11 mouse cellular contexts compared by ENCODE assay signal in the genomic region with DNA sequence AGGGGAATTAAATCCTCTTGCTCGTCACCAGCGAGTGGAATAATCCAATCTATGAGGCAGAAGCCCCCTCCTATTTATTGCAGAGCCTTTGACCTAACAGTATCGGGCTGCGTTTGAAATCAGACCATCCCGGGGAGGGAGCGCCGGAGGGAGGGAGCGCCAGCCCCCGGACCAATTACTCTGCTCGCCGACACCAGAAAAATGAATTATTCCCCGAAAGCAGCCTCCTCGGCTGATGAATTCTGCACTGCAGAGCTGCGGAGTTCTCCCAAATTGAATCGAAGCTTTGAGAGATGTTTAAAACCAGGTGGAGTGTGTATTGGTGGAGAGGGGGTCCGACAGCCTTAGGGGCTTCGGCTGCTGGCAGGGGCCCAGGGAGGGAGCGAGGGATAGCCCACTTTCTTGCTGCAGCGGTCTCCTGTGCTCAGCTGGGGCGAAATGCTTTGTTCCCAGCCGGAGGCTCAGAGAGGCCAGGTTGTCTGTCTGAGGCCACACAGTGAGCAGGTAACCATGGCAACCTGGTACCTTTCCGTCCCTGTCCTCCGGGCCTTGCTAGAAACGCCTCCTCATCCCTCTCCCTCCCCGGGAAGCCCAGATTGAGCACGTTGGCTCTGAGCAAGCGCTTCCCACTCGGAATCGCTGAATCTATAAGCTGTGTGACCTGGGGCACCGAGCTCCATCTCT. TPM values are rescaled to one million over a fixed set of nuclear protein-coding genes. Genes with fewer than 3 reads are reported as not detected.
DNase-seq lines count a peak whose midpoint lies in the region; ATAC-seq and TF ChIP-seq lines count a peak whose summit lies in the region.
"Had no signal": no experiment of that assay in that cellular context is flagged by ENCODE, and none has a peak within 500 bp of the region (broad histone marks: within the 10 kb centered on the region; RNA-seq: fewer than 3 reads in every experiment).

No protein-coding gene starts in this region.

- H3K36me3 ChIP-seq in ES-Bruce4 (ENCODE audit: control insufficient read depth, insufficient read depth, low read length, poor library complexity, severe bottlenecking): no peaks in the 10 kb centered on the region
- H3K36me3 ChIP-seq in midbrain, embryonic 10.5 days: no peaks in the 10 kb centered on the region
- no peaks in the 10 kb centered on the region for H3K36me3 ChIP-seq in liver, postnatal 0 days (replicated peaks; ENCODE audit: insufficient read depth, low read length)
- H3K36me3 ChIP-seq: lung, embryonic 15.5 days had no signal

- no peak overlapping the region for H3K9ac ChIP-seq in ES-Bruce4 (ENCODE audit: low read depth, poor library complexity, severe bottlenecking)
- H3K9ac ChIP-seq in liver, postnatal 0 days (replicated peaks): no peak overlapping the region
- H3K9ac ChIP-seq: lung, embryonic 15.5 days had no signal

- no peak overlapping the region for H3K4me2 ChIP-seq in liver, postnatal 0 days (ENCODE audit: low read depth, low read length)
- H3K4me2 ChIP-seq: lung, embryonic 15.5 days had no signal

- TF ChIP-seq POLR2A in ES-Bruce4 (IDR thresholded peaks at IDR 0.05; ENCODE audit: insufficient read depth, low read length): no peak
- TF ChIP-seq POLR2A in cerebellum, adult 2 months (IDR thresholded peaks at IDR 0.05; ENCODE audit: borderline replicate concordance, insufficient read depth, low read length): no peak

- WGBS in cerebellum, adult 2 months: 2% methylated on average over 30 of the region's 30 CpGs
- WGBS in midbrain, embryonic 10.5 days: 1% methylated on average over 30 of the region's 30 CpGs
- WGBS in liver, postnatal 0 days (ENCODE audit: insufficient replicate concordance): 5% methylated on average over 30 of the region's 30 CpGs

- no peaks in the 10 kb centered on the region for H3K4me1 ChIP-seq in ES-Bruce4 (ENCODE audit: control insufficient read depth, insufficient read depth, low read length)
- no peaks in the 10 kb centered on the region for H3K4me1 ChIP-seq in cerebellum, adult 2 months (ENCODE audit: control insufficient read depth, insufficient read depth, low read length)
- H3K4me1 ChIP-seq in midbrain, embryonic 10.5 days: peaks cover 50% of the 10 kb centered on the region
- no peaks in the 10 kb centered on the region for H3K4me1 ChIP-seq in liver, postnatal 0 days (ENCODE audit: insufficient read depth)
- H3K4me1 ChIP-seq: lung, embryonic 15.5 days had no signal

- H3K27me3 ChIP-seq in ES-Bruce4 (ENCODE audit: control insufficient read depth, insufficient read depth, low read length, poor library complexity, severe bottlenecking): no peaks in the 10 kb centered on the region
- H3K27me3 ChIP-seq in cerebellum, adult 2 months (ENCODE audit: control insufficient read depth, insufficient read depth, low read length): peaks cover 1% of the 10 kb centered on the region; the same call in 1 of the 2 replicates
- H3K27me3 ChIP-seq in midbrain, embryonic 10.5 days (ENCODE audit: low read depth, poor library complexity, severe bottlenecking): peaks cover 96% of the 10 kb centered on the region
- peaks cover 65% of the 10 kb centered on the region for H3K27me3 ChIP-seq in liver, postnatal 0 days (ENCODE audit: insufficient read depth, low read length)

- ATAC-seq in liver, postnatal 0 days: no peak
- no peak for ATAC-seq in CD4-positive, CD25-positive, alpha-beta regulatory T cell, adult 4 months
- ATAC-seq: Patski had no signal

- peak; percentile 68 to 81 for DNase-seq in cerebellum, adult 2 months
- peak; percentile 60 to 63 for DNase-seq in frontal cortex, postnatal 36 days (ENCODE audit: low spot score in 2 of 2)
- DNase-seq in midbrain, embryonic 10.5 days (ENCODE audit: low spot score): peak; percentile 61
- DNase-seq in liver, postnatal 0 days: no peak
- DNase-seq in Muller cell, postnatal 12 days (ENCODE audit: inconsistent ontology term): no peak
- DNase-seq in heart, adult 18-20 months: no peak

- peak overlapping the region; percentile 11 for H3K4me3 ChIP-seq in ES-Bruce4 (ENCODE audit: low read depth, low read length)
- no peak overlapping the region for H3K4me3 ChIP-seq in cerebellum, adult 2 months (replicated peaks; ENCODE audit: insufficient read depth, low read depth, low read length)
- peak overlapping the region; percentile 43 for H3K4me3 ChIP-seq in midbrain, embryonic 10.5 days
- no peak overlapping the region for H3K4me3 ChIP-seq in liver, postnatal 0 days (ENCODE audit: low read depth, low read length)
- H3K4me3 ChIP-seq: lung, embryonic 15.5 days had no signal

- no peak for TF ChIP-seq CTCF in ES-Bruce4 (IDR thresholded peaks at IDR 0.05; ENCODE audit: low read depth, low read length)
- TF ChIP-seq CTCF in cerebellum, adult 2 months (IDR thresholded peaks at IDR 0.05; ENCODE audit: borderline replicate concordance, insufficient read depth, low read depth, low read length): no peak
- TF ChIP-seq CTCF in liver, postnatal 0 days (IDR thresholded peaks at IDR 0.05; ENCODE audit: low read depth): no peak

- H3K9me3 ChIP-seq in ES-Bruce4 (replicated peaks; ENCODE audit: control insufficient read depth, insufficient read depth, low read length, poor library complexity, severe bottlenecking): no peaks in the 10 kb centered on the region
- no peaks in the 10 kb centered on the region for H3K9me3 ChIP-seq in midbrain, embryonic 10.5 days (replicated peaks)
- no peaks in the 10 kb centered on the region for H3K9me3 ChIP-seq in liver, postnatal 0 days (ENCODE audit: low read length)
- H3K9me3 ChIP-seq: lung, embryonic 15.5 days had no signal

- no peak for TF ChIP-seq EP300 in ES-Bruce4 (IDR thresholded peaks at IDR 0.05; ENCODE audit: insufficient read depth, low read depth, low read length)
- TF ChIP-seq EP300 in liver, postnatal 0 days (IDR thresholded peaks at IDR 0.05; ENCODE audit: low read depth): no peak

- H3K27ac ChIP-seq in ES-Bruce4 (ENCODE audit: insufficient read depth, low read length): no peak overlapping the region
- no peak overlapping the region for H3K27ac ChIP-seq in cerebellum, adult 2 months (ENCODE audit: insufficient read depth, low read length)
- peak overlapping the region; percentile 53 for H3K27ac ChIP-seq in midbrain, embryonic 10.5 days (replicated peaks)
- H3K27ac ChIP-seq in liver, postnatal 0 days (ENCODE audit: low read depth): no peak overlapping the region
- H3K27ac ChIP-seq: lung, embryonic 15.5 days had no signal

RNA-seq across cellular contexts. Expression of a gene that starts 13.5 kb away (rescaled TPM):
- 6.0 and 6.9 TPM in 2 replicates for polyA plus RNA-seq in ES-Bruce4 (2011; ENCODE audit: insufficient read depth, insufficient read length, low read depth, missing spikeins)
- 138 and 172 TPM in 2 replicates for polyA plus RNA-seq in cerebellum, adult 2 months (2012; rRNA removed)
- 1.1 and 1.3 TPM in 2 replicates for polyA plus RNA-seq in midbrain, embryonic 10.5 days (2016; fragmentation: Nextera tagmentation; extraction: Ambion mirVana)
- 0.19 TPM in 1 of 2 replicates, not detected in the other for polyA plus RNA-seq in liver, postnatal 0 days (2015; fragmentation: Nextera tagmentation; extraction: Ambion mirVana)
- under 1 TPM; 0.28 to 0.35 TPM for total RNA-seq in heart, adult 18-20 months (2021)
- not detected for polyA plus RNA-seq in CD4-positive, CD25-positive, alpha-beta regulatory T cell, adult 4 months (2017; shearing (Covaris generic))

RNA-seq across cellular contexts. Expression of a gene that starts 13.7 kb away (rescaled TPM):
- polyA plus RNA-seq in ES-Bruce4 (2011; ENCODE audit: insufficient read depth, insufficient read length, low read depth, missing spikeins): 12.5 and 13.3 TPM in 2 replicates
- polyA plus RNA-seq in cerebellum, adult 2 months (2012; rRNA removed): 226 and 240 TPM in 2 replicates
- 39.6 and 58.5 TPM in 2 replicates for polyA plus RNA-seq in midbrain, embryonic 10.5 days (2016; fragmentation: Nextera tagmentation; extraction: Ambion mirVana)
- 0.81 and 0.97 TPM in 2 replicates for polyA plus RNA-seq in liver, postnatal 0 days (2015; fragmentation: Nextera tagmentation; extraction: Ambion mirVana)
- 10 to 100 TPM; 22.8 to 23.0 TPM for total RNA-seq in heart, adult 18-20 months (2021)
- 1 to 10 TPM; 2.2 to 2.6 TPM for polyA plus RNA-seq in CD4-positive, CD25-positive, alpha-beta regulatory T cell, adult 4 months (2017; shearing (Covaris generic))

RNA-seq across cellular contexts. Expression of a gene that starts 22.0 kb away (rescaled TPM):
- 41.6 and 51.5 TPM in 2 replicates for polyA plus RNA-seq in ES-Bruce4 (2011; ENCODE audit: insufficient read depth, insufficient read length, low read depth, missing spikeins)
- 34.0 and 38.7 TPM in 2 replicates for polyA plus RNA-seq in cerebellum, adult 2 months (2012; rRNA removed)
- 11.4 and 13.0 TPM in 2 replicates for polyA plus RNA-seq in midbrain, embryonic 10.5 days (2016; fragmentation: Nextera tagmentation; extraction: Ambion mirVana)
- polyA plus RNA-seq in liver, postnatal 0 days (2015; fragmentation: Nextera tagmentation; extraction: Ambion mirVana): 30.1 and 32.0 TPM in 2 replicates
- total RNA-seq in heart, adult 18-20 months (2021): 10 to 100 TPM; 41.0 to 42.1 TPM
- polyA plus RNA-seq in CD4-positive, CD25-positive, alpha-beta regulatory T cell, adult 4 months (2017; shearing (Covaris generic)): 10 to 100 TPM; 44.1 to 56.6 TPM

RNA-seq across cellular contexts. Expression of a gene that starts 43.5 kb away (rescaled TPM):
- 0.17 and 0.22 TPM in 2 replicates for polyA plus RNA-seq in ES-Bruce4 (2011; ENCODE audit: insufficient read depth, insufficient read length, low read depth, missing spikeins)
- 0.30 and 0.33 TPM in 2 replicates for polyA plus RNA-seq in cerebellum, adult 2 months (2012; rRNA removed)
- 5.3 and 7.5 TPM in 2 replicates for polyA plus RNA-seq in midbrain, embryonic 10.5 days (2016; fragmentation: Nextera tagmentation; extraction: Ambion mirVana)
- polyA plus RNA-seq in liver, postnatal 0 days (2015; fragmentation: Nextera tagmentation; extraction: Ambion mirVana): 0.04 and 0.05 TPM in 2 replicates
- total RNA-seq in heart, adult 18-20 months (2021): under 1 TPM; 0.07 to 0.08 TPM
- not detected for polyA plus RNA-seq in CD4-positive, CD25-positive, alpha-beta regulatory T cell, adult 4 months (2017; shearing (Covaris generic))
- total RNA-seq: gastrocnemius, adult 8-10 months had no signal

RNA-seq across cellular contexts. Expression of a gene that starts 43.8 kb away (rescaled TPM):
- polyA plus RNA-seq in ES-Bruce4 (2011; ENCODE audit: insufficient read depth, insufficient read length, low read depth, missing spikeins): 45.9 and 60.3 TPM in 2 replicates
- 31.8 and 36.0 TPM in 2 replicates for polyA plus RNA-seq in cerebellum, adult 2 months (2012; rRNA removed)
- 72.6 and 85.2 TPM in 2 replicates for polyA plus RNA-seq in midbrain, embryonic 10.5 days (2016; fragmentation: Nextera tagmentation; extraction: Ambion mirVana)
- polyA plus RNA-seq in liver, postnatal 0 days (2015; fragmentation: Nextera tagmentation; extraction: Ambion mirVana): 16.9 and 18.8 TPM in 2 replicates
- 10 to 100 TPM; 12.2 to 14.5 TPM for total RNA-seq in heart, adult 18-20 months (2021)
- 10 to 100 TPM; 35.8 to 41.2 TPM for polyA plus RNA-seq in CD4-positive, CD25-positive, alpha-beta regulatory T cell, adult 4 months (2017; shearing (Covaris generic))

Comparison
In these comparisons a context has a peak if more than half of its experiments do, and no peak if none do; other contexts are left out.
1. H3K4me3 ChIP-seq: peak in ES-Bruce4 (single experiment) and midbrain, embryonic 10.5 days (single experiment); none in cerebellum, adult 2 months (single experiment) and liver, postnatal 0 days (single experiment).
2. DNase-seq: peak in cerebellum, adult 2 months (2 of 2), frontal cortex, postnatal 36 days (2 of 2) and midbrain, embryonic 10.5 days (single experiment); none in liver, postnatal 0 days (single experiment), Muller cell, postnatal 12 days (single experiment) and heart, adult 18-20 months (0 of 2).
3. RNA of a gene that starts 13.5 kb away (polyA plus RNA-seq): 138 to 172 TPM in cerebellum, adult 2 months; 6.0 to 6.9 TPM in ES-Bruce4, 1.1 to 1.3 TPM in midbrain, embryonic 10.5 days, not detected in CD4-positive, CD25-positive, alpha-beta regulatory T cell, adult 4 months and 0.19 TPM in liver, postnatal 0 days; every median in the first group is over 10 times any median in the second.